Mouse (Mus musculus): ENCODE measurements around the gene Itga3. TPM values are rescaled to one million over a fixed set of nuclear protein-coding genes. Genes with fewer than 3 reads are reported as not detected.

Itga3 gene
- polyA plus RNA-seq, 1 experiment from 2014 or later: 9.4 TPM

- no peaks in the 10 kb centered on the region for H3K36me3 ChIP-seq (ENCODE audit: control insufficient read depth, insufficient read depth, low read length)
- H3K4me3 ChIP-seq (ENCODE audit: control insufficient read depth in 1 of 2, insufficient read depth in 1 of 2, low read depth in 1 of 2, low read length in 2 of 2): no peak overlapping the region
- H3K4me1 ChIP-seq (ENCODE audit: control insufficient read depth in 2 of 2, insufficient read depth in 2 of 2, low read length in 2 of 2): peaks cover 24 to 27% of the 10 kb centered on the region in 2 experiments
- no peak overlapping the region for H3K27ac ChIP-seq (replicated peaks in 1 of 2; ENCODE audit: control insufficient read depth in 1 of 2, insufficient read depth in 1 of 2, low read depth in 2 of 2, low read length in 2 of 2)
- H3K4me2 ChIP-seq (ENCODE audit: low read length): no peak overlapping the region
- 38% methylated on average over 16 of the region's 16 CpGs for WGBS
- H3K27me3 ChIP-seq (ENCODE audit: control insufficient read depth, insufficient read depth, low read length): no peaks in the 10 kb centered on the region
- no peak overlapping the region for H3K9ac ChIP-seq (ENCODE audit: low read length)
- H3K9me3 ChIP-seq (ENCODE audit: control insufficient read depth, low read length): no peaks in the 10 kb centered on the region
- ATAC-seq (ENCODE audit: insufficient number of reproducible peaks, insufficient read depth, low FRiP score, low read depth): no peak
Measured at GRCm38 (mm10) chr11:95101071-95101788, 24.6 kb upstream of the Itga3 start.

DNA sequence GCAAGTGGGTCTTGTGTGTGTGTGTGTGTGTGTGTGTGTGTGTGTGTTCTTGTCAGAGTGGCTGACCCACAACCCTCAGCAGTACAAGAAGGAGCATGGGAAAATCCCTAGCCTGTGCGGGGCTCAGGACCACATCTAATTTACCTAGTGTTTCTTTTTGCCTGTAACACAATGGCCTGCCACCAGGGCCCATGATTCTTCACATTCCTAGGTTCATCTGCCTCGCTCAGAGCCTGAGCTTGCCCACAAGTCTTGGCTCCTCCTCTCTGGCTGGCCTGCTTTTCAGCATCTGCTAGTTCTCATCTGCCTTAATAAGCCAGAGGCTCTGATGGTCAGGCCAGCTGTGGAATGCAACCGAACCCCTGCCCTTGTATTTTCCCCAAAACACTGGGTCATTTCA lies 23.8 kb upstream of the Itga3 start:
- WGBS: 51% methylated on average over 3 of the region's 3 CpGs
- no peaks in the 10 kb centered on the region for H3K36me3 ChIP-seq (ENCODE audit: control insufficient read depth, insufficient read depth, low read length)
- no peaks in the 10 kb centered on the region for H3K9me3 ChIP-seq (ENCODE audit: control insufficient read depth, low read length)
- H3K4me1 ChIP-seq (ENCODE audit: control insufficient read depth in 2 of 2, insufficient read depth in 2 of 2, low read length in 2 of 2): peaks cover 21 to 22% of the 10 kb centered on the region in 2 experiments
- ATAC-seq (ENCODE audit: insufficient number of reproducible peaks, insufficient read depth, low FRiP score, low read depth): no peak
- no peak overlapping the region for H3K4me2 ChIP-seq (ENCODE audit: low read length)
- H3K27ac ChIP-seq (replicated peaks in 1 of 2; ENCODE audit: control insufficient read depth in 1 of 2, insufficient read depth in 1 of 2, low read depth in 2 of 2, low read length in 2 of 2): no peak overlapping the region
- no peak overlapping the region for H3K4me3 ChIP-seq (ENCODE audit: control insufficient read depth in 1 of 2, insufficient read depth in 1 of 2, low read depth in 1 of 2, low read length in 2 of 2)
- H3K27me3 ChIP-seq (ENCODE audit: control insufficient read depth, insufficient read depth, low read length): no peaks in the 10 kb centered on the region
- H3K9ac ChIP-seq (ENCODE audit: low read length): no peak overlapping the region

- H3K9me3 ChIP-seq (ENCODE audit: control insufficient read depth, low read length): no peaks in the 10 kb centered on the region
- H3K36me3 ChIP-seq (ENCODE audit: control insufficient read depth, insufficient read depth, low read length): no peaks in the 10 kb centered on the region
- H3K4me3 ChIP-seq (ENCODE audit: control insufficient read depth in 1 of 2, insufficient read depth in 1 of 2, low read depth in 1 of 2, low read length in 2 of 2): no peak overlapping the region
- WGBS: 79% methylated on average over 5 of the region's 5 CpGs
- no peak for ATAC-seq (ENCODE audit: insufficient number of reproducible peaks, insufficient read depth, low FRiP score, low read depth)
- H3K27me3 ChIP-seq (ENCODE audit: control insufficient read depth, insufficient read depth, low read length): no peaks in the 10 kb centered on the region
- H3K4me1 ChIP-seq (ENCODE audit: control insufficient read depth in 2 of 2, insufficient read depth in 2 of 2, low read length in 2 of 2): peaks cover 12 to 13% of the 10 kb centered on the region in 2 experiments
- no peak overlapping the region for H3K4me2 ChIP-seq (ENCODE audit: low read length)
- H3K27ac ChIP-seq (replicated peaks in 1 of 2; ENCODE audit: control insufficient read depth in 1 of 2, insufficient read depth in 1 of 2, low read depth in 2 of 2, low read length in 2 of 2): no peak overlapping the region
- H3K9ac ChIP-seq (ENCODE audit: low read length): no peak overlapping the region
Measured at GRCm38 (mm10) chr11:95098346-95099095, 21.9 kb upstream of the Itga3 start.

GRCm38 (mm10) chr11:95097889-95098288 lies 21.3 kb upstream of the Itga3 start:
- no peak overlapping the region for H3K27ac ChIP-seq (replicated peaks in 1 of 2; ENCODE audit: control insufficient read depth in 1 of 2, insufficient read depth in 1 of 2, low read depth in 2 of 2, low read length in 2 of 2)
- peaks cover 12 to 13% of the 10 kb centered on the region in 2 experiments for H3K4me1 ChIP-seq (ENCODE audit: control insufficient read depth in 2 of 2, insufficient read depth in 2 of 2, low read length in 2 of 2)
- H3K27me3 ChIP-seq (ENCODE audit: control insufficient read depth, insufficient read depth, low read length): no peaks in the 10 kb centered on the region
- no peak overlapping the region for H3K9ac ChIP-seq (ENCODE audit: low read length)
- no peak overlapping the region for H3K4me3 ChIP-seq (ENCODE audit: control insufficient read depth in 1 of 2, insufficient read depth in 1 of 2, low read depth in 1 of 2, low read length in 2 of 2)
- WGBS: 68% methylated on average over 6 of the region's 6 CpGs
- H3K9me3 ChIP-seq (ENCODE audit: control insufficient read depth, low read length): no peaks in the 10 kb centered on the region
- H3K36me3 ChIP-seq (ENCODE audit: control insufficient read depth, insufficient read depth, low read length): no peaks in the 10 kb centered on the region
- no peak overlapping the region for H3K4me2 ChIP-seq (ENCODE audit: low read length)
- no peak for ATAC-seq (ENCODE audit: insufficient number of reproducible peaks, insufficient read depth, low FRiP score, low read depth)

GRCm38 (mm10) chr11:95096608-95097373 lies 20.2 kb upstream of the Itga3 start:
- no peaks in the 10 kb centered on the region for H3K9me3 ChIP-seq (ENCODE audit: control insufficient read depth, low read length)
- WGBS: 47% methylated on average over 4 of the region's 4 CpGs
- peaks cover 12 to 13% of the 10 kb centered on the region in 2 experiments for H3K4me1 ChIP-seq (ENCODE audit: control insufficient read depth in 2 of 2, insufficient read depth in 2 of 2, low read length in 2 of 2)
- H3K4me3 ChIP-seq (ENCODE audit: control insufficient read depth in 1 of 2, insufficient read depth in 1 of 2, low read depth in 1 of 2, low read length in 2 of 2): no peak overlapping the region
- 0 out of 2 replicates have a peak overlapping the region, but pooled peaks have one; percentile 0 for H3K9ac ChIP-seq (ENCODE audit: low read length)
- H3K27me3 ChIP-seq (ENCODE audit: control insufficient read depth, insufficient read depth, low read length): no peaks in the 10 kb centered on the region
- H3K4me2 ChIP-seq (ENCODE audit: low read length): no peak overlapping the region
- H3K36me3 ChIP-seq (ENCODE audit: control insufficient read depth, insufficient read depth, low read length): no peaks in the 10 kb centered on the region
- peak overlapping the region; percentile 27 to 53; a peak in 2 of 4 replicates for H3K27ac ChIP-seq (replicated peaks in 1 of 2; ENCODE audit: control insufficient read depth in 1 of 2, insufficient read depth in 1 of 2, low read depth in 2 of 2, low read length in 2 of 2)
- ATAC-seq (ENCODE audit: insufficient number of reproducible peaks, insufficient read depth, low FRiP score, low read depth): 0 out of 2 replicates have a peak, but pooled peaks have one; percentile 31

- H3K4me1 ChIP-seq (ENCODE audit: control insufficient read depth in 2 of 2, insufficient read depth in 2 of 2, low read length in 2 of 2): peaks cover 12 to 13% of the 10 kb centered on the region in 2 experiments
- H3K27ac ChIP-seq (replicated peaks in 1 of 2; ENCODE audit: control insufficient read depth in 1 of 2, insufficient read depth in 1 of 2, low read depth in 2 of 2, low read length in 2 of 2): no peak overlapping the region
- no peaks in the 10 kb centered on the region for H3K9me3 ChIP-seq (ENCODE audit: control insufficient read depth, low read length)
- no peak overlapping the region for H3K9ac ChIP-seq (ENCODE audit: low read length)
- no peaks in the 10 kb centered on the region for H3K36me3 ChIP-seq (ENCODE audit: control insufficient read depth, insufficient read depth, low read length)
- no peak for ATAC-seq (ENCODE audit: insufficient number of reproducible peaks, insufficient read depth, low FRiP score, low read depth)
- H3K27me3 ChIP-seq (ENCODE audit: control insufficient read depth, insufficient read depth, low read length): no peaks in the 10 kb centered on the region
- 85% methylated on average over 10 of the region's 10 CpGs for WGBS
- H3K4me2 ChIP-seq (ENCODE audit: low read length): no peak overlapping the region
- no peak overlapping the region for H3K4me3 ChIP-seq (ENCODE audit: control insufficient read depth in 1 of 2, insufficient read depth in 1 of 2, low read depth in 1 of 2, low read length in 2 of 2)
Measured at GRCm38 (mm10) chr11:95095596-95095995, 19.0 kb upstream of the Itga3 start.

DNA sequence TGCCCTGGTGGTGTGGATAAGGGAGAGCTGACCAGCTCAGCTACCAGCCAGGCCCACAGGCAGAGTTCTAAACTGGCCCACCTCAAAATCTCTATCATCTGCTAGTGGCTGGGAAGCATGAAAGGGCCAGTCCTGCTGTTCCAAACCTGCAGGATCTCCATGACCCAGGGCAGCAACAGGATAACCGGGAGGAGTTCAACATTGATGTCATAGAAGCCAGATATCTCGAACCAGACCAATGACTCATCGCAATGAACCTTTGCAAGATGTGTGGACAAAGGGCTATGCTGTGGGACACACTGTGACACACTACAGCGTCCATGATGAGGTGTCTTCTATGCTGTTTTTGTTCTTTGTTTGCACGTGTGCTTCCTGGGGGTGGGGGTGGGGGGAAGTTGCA lies 16.5 kb upstream of the Itga3 start:
- no peaks in the 10 kb centered on the region for H3K36me3 ChIP-seq (ENCODE audit: control insufficient read depth, insufficient read depth, low read length)
- WGBS: 35% methylated on average over 5 of the region's 5 CpGs
- H3K9ac ChIP-seq (ENCODE audit: low read length): no peak overlapping the region
- H3K4me1 ChIP-seq (ENCODE audit: control insufficient read depth in 2 of 2, insufficient read depth in 2 of 2, low read length in 2 of 2): peaks cover 13 to 23% of the 10 kb centered on the region in 2 experiments
- H3K4me2 ChIP-seq (ENCODE audit: low read length): no peak overlapping the region
- no peak overlapping the region for H3K4me3 ChIP-seq (ENCODE audit: control insufficient read depth in 1 of 2, insufficient read depth in 1 of 2, low read depth in 1 of 2, low read length in 2 of 2)
- H3K27me3 ChIP-seq (ENCODE audit: control insufficient read depth, insufficient read depth, low read length): no peaks in the 10 kb centered on the region
- ATAC-seq (ENCODE audit: insufficient number of reproducible peaks, insufficient read depth, low FRiP score, low read depth): no peak
- H3K27ac ChIP-seq (replicated peaks in 1 of 2; ENCODE audit: control insufficient read depth in 1 of 2, insufficient read depth in 1 of 2, low read depth in 2 of 2, low read length in 2 of 2): no peak overlapping the region
- H3K9me3 ChIP-seq (ENCODE audit: control insufficient read depth, low read length): no peaks in the 10 kb centered on the region
